Mouse (Mus musculus) midbrain, postnatal 0 days (tissue): Measurements from ENCODE around the gene Ahnak. TPM values are rescaled to one million over a fixed set of nuclear protein-coding genes. Genes with fewer than 3 reads are reported as not detected.
"Not testable (repeated sequence)": the region's sequence is repeated elsewhere in the genome, so short reads cannot be mapped to it uniquely, and the experiment has no call there.

ENCODE experiments used
- ATAC-seq: fragments of 200-750 bp; cut with Nextera tagmentation; 2 replicates; pipeline ENCODE4 v1.8.0; 2017; ENCODE audit warnings: moderate number of reproducible peaks, mild to moderate bottlenecking, moderate TSS enrichment, moderate library complexity; ENCODE audit not compliant: low FRiP score
- DNase-seq: peaks from one replicate; pipeline ENCODE4 v3.0.0-alpha.2; 2015; ENCODE audit warnings: low spot score
- H3K27ac ChIP-seq: fragments of 300-500 bp; sonication (generic); 2 replicates; pipeline ENCODE4 v1.5.1; 2014; ENCODE audit warnings: low read depth, mild to moderate bottlenecking, low read length, mixed read lengths
- H3K27me3 ChIP-seq: fragments of 300-500 bp; sonication (generic); 2 replicates; pipeline ENCODE4 v1.6.1; 2014; ENCODE audit warnings: low read length, control low read depth, mixed read lengths; ENCODE audit not compliant: insufficient read depth
- H3K36me3 ChIP-seq: fragments of 300-500 bp; sonication (generic); 2 replicates; pipeline ENCODE4 v1.6.1; 2014; ENCODE audit warnings: low read length, control low read depth, mixed read lengths; ENCODE audit not compliant: insufficient read depth
- H3K4me1 ChIP-seq: fragments of 300-500 bp; sonication (generic); 2 replicates; pipeline ENCODE4 v1.6.1; 2014; ENCODE audit warnings: mild to moderate bottlenecking, control low read depth, antibody characterized with exemption, low read length, mixed read lengths; ENCODE audit not compliant: insufficient read depth
- H3K4me2 ChIP-seq: fragments of 300-500 bp; sonication (generic); 2 replicates; pipeline ENCODE4 v1.6.1; 2014; ENCODE audit warnings: low read depth, mild to moderate bottlenecking, low read length, mixed read lengths; ENCODE audit not compliant: poor library complexity, severe bottlenecking
- H3K4me3 ChIP-seq: fragments of 300-500 bp; sonication (generic); 2 replicates; pipeline ENCODE4 v1.5.1; 2014; ENCODE audit warnings: low read depth, mild to moderate bottlenecking, low read length, moderate library complexity
- H3K9ac ChIP-seq: fragments of 300-500 bp; sonication (generic); replicated peaks from 2 replicates; pipeline ENCODE4 v1.6.1; 2014; ENCODE audit warnings: mild to moderate bottlenecking, low read length, moderate library complexity, mixed read lengths; ENCODE audit not compliant: poor library complexity, severe bottlenecking
- H3K9me3 ChIP-seq: fragments of 300-500 bp; sonication (generic); 2 replicates; pipeline ENCODE4 v1.6.1; 2016; ENCODE audit warnings: low read length, control low read depth
- CTCF ChIP-seq: IDR thresholded peaks from 2 replicates; pipeline ENCODE4 v1.5.1; 2016; ENCODE audit warnings: antibody characterized with exemption, mild to moderate bottlenecking
- WGBS: fragments of 180-500 bp; shearing (Covaris S2); extraction: QIAGEN DNeasy Blood & Tissue Kit; methylation state at CpG from one replicate; pipeline ENCODE4 v1.1.7; 2014; 5-methylcytosine and 5-hydroxymethylcytosine counted together
- polyA plus RNA-seq: library from polyadenylated mRNA; unstranded; fragments of >200 nt; fragmentation: Nextera tagmentation; extraction: Ambion mirVana; gene quantifications from 2 replicates; pipeline ENCODE4 v1.2.1, GENCODE M21; 2015
- total RNA-seq: library from RNA; depleted of rRNA; stranded (reverse); fragments of >200 nt; gene quantifications from 2 replicates; pipeline ENCODE4 v1.2.3, GENCODE M21; 2014

The Ahnak gene
- total and polyA plus RNA-seq, 2 experiments from 2014 or later, result 4.4 to 13.0 TPM

- peak overlapping the region; percentile 74 for H3K4me3 ChIP-seq
- H3K9me3 ChIP-seq, result no peaks in the 10 kb centered on the region
- ATAC-seq (no peak), DNase-seq (no peak)
- H3K9ac ChIP-seq, result no peak overlapping the region
- peak overlapping the region; percentile 85 for H3K4me2 ChIP-seq
- H3K4me1 ChIP-seq, result no peaks in the 10 kb centered on the region
- H3K27ac ChIP-seq, result peak overlapping the region; percentile 76
- WGBS, result 39% methylated on average over 5 of the region's 5 CpGs
- TF ChIP-seq CTCF, result no peak
- H3K27me3 ChIP-seq, result no peaks in the 10 kb centered on the region
- peaks cover 62% of the 10 kb centered on the region for H3K36me3 ChIP-seq
Measured at GRCm38 (mm10) chr19:8966198-8966589, 22.9 kb upstream of the Ahnak start.

- Histone ChIP-seq H3K4me3 (peak within 1 kb of the TSS; percentile 74), H3K27ac (peak within 1 kb of the TSS; percentile 76), H3K4me1 (no peaks in the 10 kb centered on the region), H3K27me3 (no peaks in the 10 kb centered on the region), H3K9ac (peak within 1 kb of the TSS; percentile 70), H3K9me3 (no peaks in the 10 kb centered on the region), H3K4me2 (peak within 1 kb of the TSS; percentile 85), H3K36me3 (peaks cover 61% of the 10 kb centered on the region)
- no peak for TF ChIP-seq CTCF
- DNase-seq, result peak; percentile 99
- WGBS, result 1% methylated on average over 52 of the region's 52 CpGs
- ATAC-seq, result peak; percentile 98
Measured at GRCm38 (mm10) chr19:8966590-8967372, 22.3 kb upstream of the Ahnak start, which contains the start of gene Eef1g. Gene Eef1g, plus strand, starts transcription at chr19:8967041.

GRCm38 (mm10) chr19:8967373-8967743, 21.7 kb upstream of the Ahnak start:
- Histone ChIP-seq H3K27ac (peak overlapping the region; percentile 74), H3K4me2 (peak overlapping the region; percentile 85), H3K9ac (peak overlapping the region; percentile 70), H3K4me1 (no peaks in the 10 kb centered on the region), H3K36me3 (peaks cover 61% of the 10 kb centered on the region), H3K9me3 (no peaks in the 10 kb centered on the region), H3K27me3 (no peaks in the 10 kb centered on the region), H3K4me3 (peak overlapping the region; percentile 74)
- DNase-seq (no peak), ATAC-seq (peak; percentile 10)
- TF ChIP-seq CTCF, result no peak
- WGBS, result 0% methylated on average over 8 of the region's 8 CpGs

GRCm38 (mm10) chr19:8967893-8968292, 21.2 kb upstream of the Ahnak start:
- H3K4me1 ChIP-seq, result no peaks in the 10 kb centered on the region
- DNase-seq (no peak), ATAC-seq (no peak)
- peak overlapping the region; percentile 74 for H3K4me3 ChIP-seq
- H3K27me3 ChIP-seq, result no peaks in the 10 kb centered on the region
- peak overlapping the region; percentile 85 for H3K4me2 ChIP-seq
- no peaks in the 10 kb centered on the region for H3K9me3 ChIP-seq
- H3K9ac ChIP-seq, result peak overlapping the region; percentile 70
- WGBS, result 9% methylated on average over 9 of the region's 9 CpGs
- TF ChIP-seq CTCF, result no peak
- H3K27ac ChIP-seq, result no peak overlapping the region
- H3K36me3 ChIP-seq, result peaks cover 60% of the 10 kb centered on the region

- H3K4me2 ChIP-seq, H3K9me3 ChIP-seq, H3K4me1 ChIP-seq, ATAC-seq, H3K27ac ChIP-seq, DNase-seq, H3K4me3 ChIP-seq, H3K9ac ChIP-seq, H3K27me3 ChIP-seq: not testable (repeated sequence)
- 91% methylated on average over 8 of the region's 8 CpGs for WGBS
- H3K36me3 ChIP-seq, result peaks cover 44% of the 10 kb centered on the region
Measured at GRCm38 (mm10) chr19:8972491-8972890, 16.6 kb upstream of the Ahnak start.

- peaks cover 54% of the 10 kb centered on the region for H3K36me3 ChIP-seq
- H3K9ac ChIP-seq, result no peak overlapping the region
- DNase-seq, result no peak
- 96% methylated on average over 1 of the region's 1 CpGs for WGBS
- H3K27ac ChIP-seq, result no peak overlapping the region
- no peaks in the 10 kb centered on the region for H3K9me3 ChIP-seq
- H3K4me3 ChIP-seq, result no peak overlapping the region
- no peaks in the 10 kb centered on the region for H3K27me3 ChIP-seq
- ATAC-seq, result no peak
- H3K4me2 ChIP-seq, result no peak overlapping the region
- peak; percentile 26; the same call in 1 of the 2 replicates for TF ChIP-seq CTCF
- H3K4me1 ChIP-seq, result no peaks in the 10 kb centered on the region
Measured at GRCm38 (mm10) chr19:8974638-8975037, 14.4 kb upstream of the Ahnak start.
